Mouse (Mus musculus): ENCODE measurements around the gene Amn.

- TF ChIP-seq CTCF (IDR thresholded peaks at IDR 0.05; ENCODE audit: extremely low read depth, insufficient read length, insufficient replicate concordance, low read depth, low read length) (no peak), POLR2A (IDR thresholded peaks at IDR 0.05; ENCODE audit: low read depth, low read length) (no peak)
Measured at GRCm38 (mm10) chr12:111317694-111318093, 46.8 kb downstream of the Amn start.
